Mouse (Mus musculus): ENCODE measurements around the gene Cabp1.
"Not testable (repeated sequence)": the region's sequence is repeated elsewhere in the genome, so short reads cannot be mapped to it uniquely, and the experiment has no call there.

The Cabp1 gene

GRCm38 (mm10) chr5:115174554-115174953, 19.6 kb downstream of the Cabp1 start:
- no peak for DNase-seq (ENCODE audit: low spot score)

DNA sequence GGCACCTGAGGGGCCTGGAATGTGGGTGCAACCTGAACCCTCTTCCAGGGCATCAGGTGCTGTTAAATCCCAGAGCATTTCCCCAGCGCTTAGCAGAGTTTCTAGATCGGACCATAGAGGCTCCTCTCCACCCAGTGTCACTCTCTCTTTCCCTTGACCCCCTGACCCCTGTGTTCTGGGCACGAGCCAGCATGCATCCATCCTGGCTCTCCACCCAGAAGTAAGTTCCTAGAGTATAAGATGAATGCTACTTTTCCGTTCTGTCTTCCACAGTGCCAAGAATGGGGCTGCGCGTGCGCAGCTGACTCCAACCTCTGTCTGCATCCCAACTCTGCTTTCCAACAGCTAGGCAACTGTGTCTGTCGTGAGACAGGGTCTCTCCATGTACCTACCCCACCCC, 24.0 kb downstream of the Cabp1 start:
- no peak for DNase-seq (ENCODE audit: low spot score)

DNA sequence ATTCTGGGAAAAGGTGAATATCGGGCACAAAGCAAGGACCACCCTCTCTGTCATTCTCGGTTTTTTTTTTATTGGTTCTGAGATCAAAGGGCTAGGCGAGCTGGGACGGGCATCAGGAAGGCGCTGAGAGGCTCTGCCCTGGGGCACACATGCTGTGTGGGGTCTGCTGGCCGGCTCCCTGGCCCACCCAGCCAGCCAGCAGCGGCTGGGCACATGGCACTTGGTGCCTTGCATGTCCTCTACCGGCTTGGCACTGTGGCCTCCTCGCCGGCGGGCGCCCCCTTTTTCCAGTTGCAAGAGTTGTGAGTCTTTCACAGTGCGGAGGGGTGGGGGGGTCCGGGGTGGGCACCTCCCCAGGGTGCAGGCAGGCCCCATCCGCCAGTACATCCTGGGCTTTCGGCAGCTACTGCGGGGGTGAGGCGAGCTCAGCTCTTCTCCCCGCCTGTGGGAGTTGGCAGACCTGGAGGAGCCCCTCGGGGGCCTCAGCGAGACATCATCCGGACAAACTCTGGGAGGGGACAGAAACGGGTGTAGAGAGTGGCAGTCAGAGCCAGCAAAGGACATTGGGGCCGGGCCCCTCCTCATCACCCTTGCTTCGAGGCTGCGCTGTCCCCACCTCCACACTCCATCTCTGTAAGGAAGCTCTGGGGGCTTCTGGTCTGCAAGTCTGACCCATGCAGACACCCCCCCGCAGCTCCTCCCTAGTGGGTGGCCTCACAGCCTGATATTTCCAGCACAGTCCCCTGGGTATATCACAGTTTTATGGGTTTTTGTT, 25.4 kb downstream of the Cabp1 start:
- DNase-seq (ENCODE audit: low spot score): no peak

DNA sequence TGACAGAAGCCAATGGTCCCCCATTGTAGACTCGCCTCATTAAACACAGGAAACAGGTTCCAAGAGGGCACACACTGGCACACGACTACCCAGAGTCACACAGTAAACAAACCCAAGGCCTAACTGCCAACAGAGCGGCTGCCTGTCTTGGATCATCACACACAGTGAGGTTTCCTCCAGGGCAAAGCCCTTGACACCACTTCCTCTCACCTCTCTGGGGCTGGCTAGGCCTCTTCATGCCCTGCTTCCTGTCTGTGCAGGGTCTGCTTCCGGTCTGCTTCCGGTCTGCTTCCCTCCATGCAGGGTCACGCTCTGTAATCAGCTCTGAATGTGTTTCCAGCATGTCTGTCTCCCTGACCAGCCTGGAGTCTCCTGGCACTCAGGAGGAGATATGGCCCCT, 26.8 kb downstream of the Cabp1 start:
- DNase-seq (ENCODE audit: low spot score): no peak

DNA sequence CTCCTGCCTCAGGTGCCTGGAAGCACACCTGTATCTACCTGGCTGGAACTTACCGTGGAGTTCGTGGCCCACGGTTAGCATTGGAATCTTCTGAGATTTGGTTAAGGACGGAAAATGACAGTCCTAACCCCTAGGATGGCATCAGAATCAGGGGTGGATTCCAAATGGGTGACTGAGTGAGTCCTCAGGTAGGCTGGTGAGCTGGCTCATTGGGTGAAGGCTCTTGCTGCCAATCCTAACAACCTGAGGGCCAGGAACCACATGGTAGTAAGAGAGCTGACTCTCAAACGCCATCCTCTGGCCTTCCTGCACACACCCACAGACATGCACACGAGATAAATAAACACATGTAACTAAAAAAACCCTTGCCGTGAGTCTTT, 27.4 kb downstream of the Cabp1 start:
- DNase-seq (ENCODE audit: low spot score): no peak

GRCm38 (mm10) chr5:115165895-115166814, 28.0 kb downstream of the Cabp1 start:
- no peak for DNase-seq (ENCODE audit: low spot score)

- DNase-seq (ENCODE audit: low spot score): no peak
Observed at GRCm38 (mm10) chr5:115165351-115165750, 28.8 kb downstream of the Cabp1 start.

GRCm38 (mm10) chr5:115164446-115164845, 29.7 kb downstream of the Cabp1 start:
- not testable (repeated sequence) for DNase-seq (ENCODE audit: low spot score)

DNA sequence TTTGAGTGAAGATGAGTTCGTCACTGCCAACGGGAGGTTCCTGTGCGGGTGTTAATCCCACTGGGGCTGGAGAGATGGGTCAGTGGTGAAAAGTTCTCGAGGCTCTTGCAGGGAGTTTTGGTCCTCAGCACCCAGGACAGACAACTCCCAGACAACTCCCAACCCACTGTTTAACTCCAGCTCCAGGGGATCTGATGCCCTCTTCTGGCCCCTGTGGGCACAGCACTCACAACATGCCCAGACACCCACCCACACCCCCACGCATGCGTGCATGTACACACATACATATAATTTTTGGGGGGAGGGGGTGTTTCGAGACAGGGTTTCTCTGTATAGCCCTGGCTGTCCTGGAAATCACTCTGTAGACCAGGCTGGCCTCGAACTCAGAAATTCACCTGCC, 30.6 kb downstream of the Cabp1 start:
- no peak for DNase-seq (ENCODE audit: low spot score)

- not testable (repeated sequence) for DNase-seq (ENCODE audit: low spot score)
Observed at GRCm38 (mm10) chr5:115161940-115162279, 32.3 kb downstream of the Cabp1 start.

DNA sequence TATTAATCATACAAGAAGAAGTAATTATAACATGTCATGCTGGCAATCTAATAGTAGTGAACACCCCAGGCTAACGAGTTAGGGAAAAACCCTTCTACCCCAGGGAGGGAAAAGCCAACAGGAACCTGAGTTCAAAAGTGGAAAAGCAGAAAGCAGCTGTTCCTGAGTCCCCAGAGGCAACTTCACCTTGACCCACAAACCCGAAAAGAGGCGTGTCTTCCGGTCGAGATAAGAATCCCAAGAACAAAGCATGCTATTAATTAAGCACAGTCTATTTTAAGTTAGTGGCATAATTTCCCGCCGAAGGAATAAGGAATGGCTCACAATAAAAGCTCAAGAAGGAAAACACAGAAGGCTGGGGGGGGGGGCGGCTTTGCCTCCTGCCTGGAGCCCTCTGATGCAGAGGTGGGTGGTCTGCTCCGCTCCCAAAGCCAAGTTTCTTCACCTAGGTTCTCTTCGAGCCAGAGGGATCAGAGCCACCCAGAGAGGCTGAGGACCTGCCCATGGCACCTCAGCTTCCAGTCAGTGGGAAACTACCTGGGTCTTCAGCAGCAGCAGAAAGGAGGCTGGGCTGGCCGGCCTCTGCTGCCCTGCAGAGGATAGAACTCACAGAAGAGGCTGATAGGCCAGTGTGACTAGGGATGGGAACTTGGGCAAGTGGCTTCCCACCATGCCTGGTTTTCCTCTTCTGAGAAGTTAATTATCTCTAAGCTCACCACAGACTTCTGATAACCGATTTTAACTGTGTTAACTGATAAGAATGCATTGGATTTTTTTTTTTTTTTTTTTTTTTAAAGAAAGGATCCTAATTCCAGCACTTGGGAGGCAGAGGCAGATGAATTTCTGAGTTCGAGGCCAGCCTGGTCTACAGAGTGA, 32.9 kb downstream of the Cabp1 start:
- DNase-seq (ENCODE audit: low spot score): no peak

DNA sequence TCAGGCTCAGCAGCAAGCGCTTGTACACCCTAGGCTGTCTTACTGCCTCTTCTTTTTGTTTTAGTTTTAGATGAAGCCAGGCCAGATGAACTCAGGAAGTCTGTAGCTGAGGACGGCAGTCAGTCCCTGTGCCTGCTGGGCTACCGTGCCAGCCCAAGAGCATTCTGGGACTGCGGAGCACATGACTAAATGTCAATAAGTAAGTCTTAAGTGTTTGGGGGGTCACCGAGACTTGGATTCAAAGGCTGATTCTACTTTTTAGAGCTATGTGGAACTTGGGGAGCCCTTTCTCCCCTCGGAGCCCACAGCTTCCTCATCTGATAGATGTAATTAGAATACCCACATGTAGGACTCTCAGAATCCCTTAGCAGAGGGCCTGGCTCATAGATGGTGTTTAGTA, 33.5 kb downstream of the Cabp1 start:
- no peak for DNase-seq (ENCODE audit: low spot score)

- no peak for DNase-seq (ENCODE audit: low spot score)
Observed at GRCm38 (mm10) chr5:115159165-115159564, 35.0 kb downstream of the Cabp1 start.

- DNase-seq (ENCODE audit: low spot score): peak; percentile 99
Observed at GRCm38 (mm10) chr5:115158040-115158983, 35.9 kb downstream of the Cabp1 start, which contains the start of gene Mlec. Gene Mlec (minus strand): TSS chr5:115158179.

- no peak for DNase-seq (ENCODE audit: low spot score)
Observed at GRCm38 (mm10) chr5:115156933-115157589, 37.1 kb downstream of the Cabp1 start.

- DNase-seq (ENCODE audit: low spot score): no peak
Observed at GRCm38 (mm10) chr5:115156401-115156800, 37.8 kb downstream of the Cabp1 start.

GRCm38 (mm10) chr5:115155831-115156230, 38.4 kb downstream of the Cabp1 start:
- DNase-seq (ENCODE audit: low spot score): no peak

GRCm38 (mm10) chr5:115155156-115155631, 39.0 kb downstream of the Cabp1 start:
- no peak for DNase-seq (ENCODE audit: low spot score)

GRCm38 (mm10) chr5:115152132-115152956, 41.8 kb downstream of the Cabp1 start:
- DNase-seq (ENCODE audit: low spot score): no peak
